14 mouse cellular contexts compared by ENCODE assay signal in the genomic region with DNA sequence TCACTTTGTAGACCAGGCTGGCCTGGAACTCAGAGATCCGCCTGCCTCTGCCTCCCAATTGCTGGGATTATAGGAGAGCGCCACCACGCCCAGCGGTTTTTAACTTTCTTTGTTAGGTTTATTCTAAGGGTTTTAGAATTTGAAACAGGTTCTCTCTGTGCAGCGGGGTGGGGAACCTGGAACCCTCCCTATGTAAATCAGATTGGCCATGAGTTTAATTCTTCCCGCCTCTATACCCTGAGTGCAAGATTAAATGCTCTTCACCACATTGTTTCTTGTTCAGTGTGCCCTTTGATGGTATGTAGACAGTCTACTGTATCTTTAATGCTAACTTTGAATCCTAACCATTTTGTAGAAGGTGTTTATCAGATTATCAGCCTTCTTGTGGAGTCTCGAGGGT.
"Had no signal": no experiment of that assay in that cellular context is flagged by ENCODE, and none has a peak within 500 bp of the region (broad histone marks: within the 10 kb centered on the region; RNA-seq: fewer than 3 reads in every experiment).

No protein-coding gene starts in this region.

- H3K36me3 ChIP-seq: limb, embryonic 15.5 days; liver, embryonic 12.5 days; liver, embryonic 15.5 days; lung, embryonic 15.5 days; neural tube, embryonic 12.5 days had no signal

- H3K9me3 ChIP-seq: limb, embryonic 12.5 days; limb, embryonic 15.5 days; liver, embryonic 12.5 days; liver, embryonic 15.5 days; lung, embryonic 15.5 days; megakaryocyte, embryonic 14.5 days; midbrain, embryonic 10.5 days; neural tube, embryonic 12.5 days; neural tube, embryonic 15.5 days had no signal

- DNase-seq: left cerebral cortex, postnatal 4 days; right cerebral cortex, postnatal 14 days; right cerebral cortex, postnatal 4 days; thymus, postnatal 4 days had no signal

- H3K27ac ChIP-seq: limb, embryonic 12.5 days; limb, embryonic 15.5 days; liver, embryonic 12.5 days; liver, embryonic 15.5 days; lung, embryonic 15.5 days; midbrain, embryonic 10.5 days; neural tube, embryonic 12.5 days; neural tube, embryonic 15.5 days; stomach, postnatal 0 days had no signal

- H3K9ac ChIP-seq: limb, embryonic 12.5 days; limb, embryonic 15.5 days; liver, embryonic 12.5 days; liver, embryonic 15.5 days; lung, embryonic 15.5 days; neural tube, embryonic 12.5 days; neural tube, embryonic 15.5 days had no signal

- H3K4me1 ChIP-seq: neural tube, embryonic 12.5 days had no signal

- H3K4me3 ChIP-seq: limb, embryonic 12.5 days; limb, embryonic 15.5 days; liver, embryonic 12.5 days; liver, embryonic 15.5 days; lung, embryonic 15.5 days; megakaryocyte, embryonic 14.5 days; midbrain, embryonic 10.5 days; neural tube, embryonic 12.5 days; neural tube, embryonic 15.5 days had no signal

- H3K27me3 ChIP-seq: limb, embryonic 12.5 days; limb, embryonic 15.5 days; liver, embryonic 12.5 days; liver, embryonic 15.5 days; lung, embryonic 15.5 days; megakaryocyte, embryonic 14.5 days; neural tube, embryonic 12.5 days; neural tube, embryonic 15.5 days had no signal
